In genomic region chr5:124084588-124085173, GRCm38 (mm10) we compare ENCODE assay signal across 8 mouse cellular contexts. TPM values are rescaled to one million over a fixed set of nuclear protein-coding genes. Genes with fewer than 3 reads are reported as not detected.
DNase-seq lines count a peak whose midpoint lies in the region; ATAC-seq and TF ChIP-seq lines count a peak whose summit lies in the region.

No protein-coding gene starts in this region.

- H3K9me3 ChIP-seq in CH12.LX (replicated peaks; ENCODE audit: low read length) = no peaks in the 10 kb centered on the region
- no peaks in the 10 kb centered on the region for H3K9me3 ChIP-seq in forebrain, embryonic 11.5 days (ENCODE audit: control insufficient read depth, low read length)
- no peaks in the 10 kb centered on the region for H3K9me3 ChIP-seq in liver, embryonic 15.5 days (replicated peaks)

- no peak overlapping the region for H3K9ac ChIP-seq in CH12.LX (ENCODE audit: insufficient read depth, low read depth)
- no peak overlapping the region for H3K9ac ChIP-seq in forebrain, embryonic 11.5 days (ENCODE audit: low read length)
- no peak overlapping the region for H3K9ac ChIP-seq in liver, embryonic 15.5 days

- no peak for TF ChIP-seq POLR2A in CH12.LX (IDR thresholded peaks at IDR 0.05; ENCODE audit: low read depth, low read length)

- no peak overlapping the region for H3K27ac ChIP-seq in CH12.LX (ENCODE audit: insufficient read depth, low read depth)
- H3K27ac ChIP-seq in forebrain, embryonic 11.5 days (ENCODE audit: low read depth, low read length) = no peak overlapping the region
- no peak overlapping the region for H3K27ac ChIP-seq in liver, embryonic 15.5 days (replicated peaks)

- no peak for TF ChIP-seq EP300 in CH12.LX (IDR thresholded peaks at IDR 0.05; ENCODE audit: low read length)

- in situ Hi-C loops in CH12.LX (cut with MboI; ENCODE audit: low pct_ligation_motif_present, low pct_unique_long_range_greater_than_20kb, low sequenced_read_pairs) = loop anchor here (5.0 to 10.0 kb wide), 3 partner anchors 82 to 267 kb away; no protein-coding TSS in a partner anchor

- no peaks in the 10 kb centered on the region for H3K27me3 ChIP-seq in CH12.LX (replicated peaks)
- no peaks in the 10 kb centered on the region for H3K27me3 ChIP-seq in forebrain, embryonic 11.5 days (ENCODE audit: control insufficient read depth, insufficient read depth, low read length)
- no peaks in the 10 kb centered on the region for H3K27me3 ChIP-seq in liver, embryonic 15.5 days

- peak; percentile 55; the same call in 1 of the 2 replicates for ATAC-seq in forebrain, embryonic 11.5 days (replicated peaks; ENCODE audit: low FRiP score)
- ATAC-seq in liver, embryonic 15.5 days (ENCODE audit: insufficient read depth) = peak; percentile 46; the same call in 1 of the 2 replicates
- peak; percentile 76 for ATAC-seq in neutrophil, adult 5-6 weeks (ENCODE audit: extremely low read depth, insufficient number of reproducible peaks, low FRiP score, poor library complexity, severe bottlenecking)

- H3K4me3 ChIP-seq in CH12.LX (replicated peaks in 1 of 3; ENCODE audit: low read depth in 2 of 3, low read length in 2 of 3, poor library complexity in 1 of 3) = no peak overlapping the region
- H3K4me3 ChIP-seq in forebrain, embryonic 11.5 days (ENCODE audit: low read depth, low read length) = no peak overlapping the region
- no peak overlapping the region for H3K4me3 ChIP-seq in liver, embryonic 15.5 days (replicated peaks)

- intact Hi-C loops in heart, postnatal 25 days (cut with DNase I) = loop anchor here (1.0 to 2.0 kb wide), 2 partner anchors 83 to 138 kb away; no protein-coding TSS in a partner anchor

- H3K36me3 ChIP-seq in CH12.LX (replicated peaks in 1 of 2; ENCODE audit: control insufficient read depth in 1 of 2, insufficient read depth in 1 of 2, low read length in 1 of 2) = peaks cover 4 to 12% of the 10 kb centered on the region in 2 experiments
- no peaks in the 10 kb centered on the region for H3K36me3 ChIP-seq in forebrain, embryonic 11.5 days (ENCODE audit: control insufficient read depth, insufficient read depth, low read length)
- H3K36me3 ChIP-seq in liver, embryonic 15.5 days (replicated peaks) = peaks cover 6% of the 10 kb centered on the region

- peak; percentile 86 for DNase-seq in CH12.LX (ENCODE audit: extremely low read depth)
- DNase-seq in c-Kit-positive CD71-negative TER-119-negative erythroid progenitor cells, embryonic 14.5 days (ENCODE audit: low read depth) = peak; percentile 82
- peak; percentile 91 for DNase-seq in forebrain, embryonic 11.5 days (ENCODE audit: low spot score)
- peak; percentile 60 for DNase-seq in heart, postnatal 25 days (ENCODE audit: low spot score)
- peak; percentile 84 for DNase-seq in large intestine, adult 2 months (ENCODE audit: low read depth, low spot score)
- DNase-seq in testis, postnatal 10 days (ENCODE audit: low spot score) = peak; percentile 93

- peaks cover 0 to 10% of the 10 kb centered on the region in 2 experiments; a peak in 1 of 4 replicates for H3K4me1 ChIP-seq in CH12.LX (ENCODE audit: control insufficient read depth in 1 of 2, insufficient read depth in 2 of 2)
- no peaks in the 10 kb centered on the region for H3K4me1 ChIP-seq in forebrain, embryonic 11.5 days (replicated peaks; ENCODE audit: control insufficient read depth, insufficient read depth, low read length)
- H3K4me1 ChIP-seq in liver, embryonic 15.5 days (replicated peaks) = peaks cover 30% of the 10 kb centered on the region

- peak; percentile 100 for TF ChIP-seq RAD21 in CH12.LX (IDR thresholded peaks at IDR 0.05; ENCODE audit: low read depth, low read length)

- 39% methylated on average over 11 of the region's 11 CpGs for WGBS in forebrain, embryonic 11.5 days
- WGBS in large intestine, adult 2 months = 17% methylated on average over 11 of the region's 11 CpGs
- 37% methylated on average over 11 of the region's 11 CpGs for WGBS in liver, embryonic 15.5 days (ENCODE audit: insufficient replicate concordance)

- no peak overlapping the region for H3K4me2 ChIP-seq in CH12.LX (ENCODE audit: insufficient read depth, low read depth, poor library complexity, severe bottlenecking)
- no peak overlapping the region for H3K4me2 ChIP-seq in forebrain, embryonic 11.5 days (ENCODE audit: low read depth, low read length, severe bottlenecking)
- H3K4me2 ChIP-seq in liver, embryonic 15.5 days = no peak overlapping the region

- peak; percentile 66 to 100 for TF ChIP-seq CTCF in CH12.LX (conservative IDR thresholded peaks at IDR 0.05 in 1 of 2, IDR thresholded peaks at IDR 0.05 in 1 of 2; ENCODE audit: low read depth in 2 of 2, low read length in 2 of 2)

- H3K79me2 ChIP-seq in CH12.LX (replicated peaks; ENCODE audit: control insufficient read depth, extremely low read depth, insufficient read depth, poor library complexity, severe bottlenecking) = no peaks in the 10 kb centered on the region

- dilution Hi-C loops in CH12.LX (cut with MboI; ENCODE audit: extremely low pct_ligation_motif_present, extremely low pct_unique_long_range_greater_than_20kb, low sequenced_read_pairs) = no loop called here

TF ChIP-seq in CH12.LX, 34 proteins besides CTCF, POLR2A, EP300 and RAD21:
- TF ChIP-seq HCFC1 (IDR thresholded peaks at IDR 0.05; ENCODE audit: low read depth, low read length) (no peak), CHD1 (IDR thresholded peaks at IDR 0.05; ENCODE audit: low read depth, low read length) (no peak), MEF2A (IDR thresholded peaks at IDR 0.05; ENCODE audit: borderline replicate concordance, low read depth, low read length) (peak; percentile 36; the same call in 1 of the 2 replicates), SMC3 (IDR thresholded peaks at IDR 0.05; ENCODE audit: low read depth, low read length) (peak; percentile 100), IRF4 (IDR thresholded peaks at IDR 0.05; ENCODE audit: low read depth, low read length) (0 out of 2 replicates have a peak, but pooled peaks have one; percentile 24), MAX (IDR thresholded peaks at IDR 0.05; ENCODE audit: low read length) (0 out of 2 replicates have a peak, but pooled peaks have one; percentile 40), NELFE (IDR thresholded peaks at IDR 0.05; ENCODE audit: low read depth, low read length) (peak; percentile 77; the same call in 1 of the 2 replicates), ZMIZ1 (IDR thresholded peaks at IDR 0.05; ENCODE audit: low read depth, low read length) (no peak), ELF1 (IDR thresholded peaks at IDR 0.05; ENCODE audit: low read depth, low read length) (0 out of 2 replicates have a peak, but pooled peaks have one; percentile 27), ZNF384 (IDR thresholded peaks at IDR 0.05; ENCODE audit: low read depth, low read length) (no peak), UBTF (IDR thresholded peaks at IDR 0.05; ENCODE audit: low read depth, low read length) (no peak), TCF12 (IDR thresholded peaks at IDR 0.05; ENCODE audit: low read depth, low read length) (0 out of 2 replicates have a peak, but pooled peaks have one; percentile 50), RCOR1 (conservative IDR thresholded peaks at IDR 0.05; ENCODE audit: low read depth, low read length) (no peak; the same call in 1 of the 2 replicates), NRF1 (IDR thresholded peaks at IDR 0.05; ENCODE audit: low read depth, low read length) (no peak), TBP (conservative IDR thresholded peaks at IDR 0.05; ENCODE audit: low read depth, low read length) (no peak), ZC3H11A (IDR thresholded peaks at IDR 0.05; ENCODE audit: low read depth, low read length) (peak; percentile 99)

RNA-seq across cellular contexts. Expression of gene Abcb9, which starts 10.9 kb away (rescaled TPM):
- total RNA-seq in CH12.LX (2012; rRNA removed) = 0.63 and 0.98 TPM in 2 replicates
- total RNA-seq in CH12.LX (2014; rRNA removed) = 0.41 and 0.44 TPM in 2 replicates
- 1.1 and 1.4 TPM in 2 replicates for polyA plus RNA-seq in CH12.LX (2012; ENCODE audit: insufficient read length, low read depth)
- 1.6 and 1.7 TPM in 2 replicates for polyA plus RNA-seq in forebrain, embryonic 11.5 days (2014; fragmentation: Nextera tagmentation; extraction: Ambion mirVana)
- 1 to 10 TPM; 8.0 to 9.0 TPM for total RNA-seq in heart, postnatal 25 days (2021)
- 7.6 and 10.6 TPM in 2 replicates for polyA plus RNA-seq in large intestine, adult 2 months (2012; rRNA removed)
- polyA plus RNA-seq in liver, embryonic 15.5 days (2015; fragmentation: Nextera tagmentation; extraction: Ambion mirVana) = 6.1 and 7.1 TPM in 2 replicates
- 0.86 and 2.0 TPM in 2 replicates for total RNA-seq in neutrophil, adult 5-6 weeks (2017)

RNA-seq across cellular contexts. Expression of gene Ogfod2, which starts 27.4 kb away (rescaled TPM):
- total RNA-seq in CH12.LX (2012; rRNA removed) (24.9 and 25.5 TPM in 2 replicates), CH12.LX (2014; rRNA removed) (19.3 and 20.0 TPM in 2 replicates)
- polyA plus RNA-seq in CH12.LX (2012; ENCODE audit: insufficient read length, low read depth) = 19.6 and 24.0 TPM in 2 replicates
- polyA plus RNA-seq in forebrain, embryonic 11.5 days (2014; fragmentation: Nextera tagmentation; extraction: Ambion mirVana) = 14.5 and 15.8 TPM in 2 replicates
- total RNA-seq in heart, postnatal 25 days (2021) = 10 to 100 TPM; 12.5 to 13.9 TPM
- polyA plus RNA-seq in large intestine, adult 2 months (2012; rRNA removed) = 37.7 and 41.5 TPM in 2 replicates
- polyA plus RNA-seq in liver, embryonic 15.5 days (2015; fragmentation: Nextera tagmentation; extraction: Ambion mirVana) = 14.2 and 15.2 TPM in 2 replicates
- 13.5 and 22.0 TPM in 2 replicates for total RNA-seq in neutrophil, adult 5-6 weeks (2017)

RNA-seq across cellular contexts. Expression of gene Arl6ip4, which starts 31.2 kb away (rescaled TPM):
- total RNA-seq in CH12.LX (2012; rRNA removed) (63.2 and 78.0 TPM in 2 replicates), CH12.LX (2014; rRNA removed) (33.5 and 37.2 TPM in 2 replicates)
- 130 and 166 TPM in 2 replicates for polyA plus RNA-seq in CH12.LX (2012; ENCODE audit: insufficient read length, low read depth)
- polyA plus RNA-seq in forebrain, embryonic 11.5 days (2014; fragmentation: Nextera tagmentation; extraction: Ambion mirVana) = 108 and 110 TPM in 2 replicates
- 10 to 100 TPM; 36.2 to 43.0 TPM for total RNA-seq in heart, postnatal 25 days (2021)
- 25.5 and 32.0 TPM in 2 replicates for polyA plus RNA-seq in large intestine, adult 2 months (2012; rRNA removed)
- 52.1 and 53.5 TPM in 2 replicates for polyA plus RNA-seq in liver, embryonic 15.5 days (2015; fragmentation: Nextera tagmentation; extraction: Ambion mirVana)
- total RNA-seq in neutrophil, adult 5-6 weeks (2017) = 54.9 and 66.2 TPM in 2 replicates

RNA-seq across cellular contexts. Expression of gene Vps37b, which starts 52.6 kb away (rescaled TPM):
- 8.3 and 8.7 TPM in 2 replicates for total RNA-seq in CH12.LX (2012; rRNA removed)
- 10.2 and 10.6 TPM in 2 replicates for total RNA-seq in CH12.LX (2014; rRNA removed)
- polyA plus RNA-seq in CH12.LX (2012; ENCODE audit: insufficient read length, low read depth) = 23.5 and 24.7 TPM in 2 replicates
- 60.2 and 61.4 TPM in 2 replicates for polyA plus RNA-seq in forebrain, embryonic 11.5 days (2014; fragmentation: Nextera tagmentation; extraction: Ambion mirVana)
- 10 to 100 TPM; 18.2 to 18.6 TPM for total RNA-seq in heart, postnatal 25 days (2021)
- 30.6 and 34.3 TPM in 2 replicates for polyA plus RNA-seq in large intestine, adult 2 months (2012; rRNA removed)
- polyA plus RNA-seq in liver, embryonic 15.5 days (2015; fragmentation: Nextera tagmentation; extraction: Ambion mirVana) = 16.5 and 17.3 TPM in 2 replicates
- 31.6 and 33.2 TPM in 2 replicates for total RNA-seq in neutrophil, adult 5-6 weeks (2017)
